Mouse (Mus musculus): ENCODE results near the gene Son. TPM values are rescaled to one million over a fixed set of nuclear protein-coding genes. Genes with fewer than 3 reads are reported as not detected.

Gene Son
- polyA plus RNA-seq, 1 experiment = 67.5 TPM

DNA sequence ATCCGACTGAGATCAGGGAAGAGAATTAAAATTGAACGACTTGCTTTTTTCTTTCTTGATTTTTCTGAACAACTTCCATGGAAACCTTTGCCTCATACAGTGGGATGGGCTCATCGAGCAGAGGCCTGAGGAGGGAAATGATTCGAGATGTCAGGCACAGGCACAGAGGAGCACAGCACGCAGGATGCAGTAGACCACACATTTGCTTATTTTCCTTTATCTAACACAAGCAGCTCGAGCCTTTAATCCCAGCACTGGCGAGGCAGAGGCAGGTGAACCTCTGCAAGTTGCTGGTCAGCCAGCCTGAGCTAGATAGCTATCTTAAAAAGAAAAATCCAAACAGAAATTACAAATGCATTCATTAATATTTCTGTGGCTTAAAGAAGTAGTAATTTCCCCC is 42.5 kb downstream of the Son start:
- peaks cover 5% of the 10 kb centered on the region; the same call in 1 of the 2 replicates for H3K4me1 ChIP-seq (ENCODE audit: control insufficient read depth, insufficient read depth, insufficient read length, low read length)
- H3K27ac ChIP-seq (ENCODE audit: insufficient read depth, low read depth, low read length) = no peak overlapping the region
- H3K4me3 ChIP-seq (ENCODE audit: low read depth, low read length) = no peak overlapping the region
- no peak for TF ChIP-seq POLR2A (IDR thresholded peaks at IDR 0.05; ENCODE audit: low read depth, low read length)
- no peak for TF ChIP-seq CTCF (IDR thresholded peaks at IDR 0.05; ENCODE audit: extremely low read depth, insufficient read length, insufficient replicate concordance, low read depth, low read length)
- no peaks in the 10 kb centered on the region for H3K27me3 ChIP-seq (ENCODE audit: control insufficient read depth, insufficient read depth, low read length)
- H3K36me3 ChIP-seq (ENCODE audit: control insufficient read depth, insufficient read depth, low read length) = peaks cover 5% of the 10 kb centered on the region
- WGBS = 52% methylated on average over 7 of the region's 7 CpGs

DNA sequence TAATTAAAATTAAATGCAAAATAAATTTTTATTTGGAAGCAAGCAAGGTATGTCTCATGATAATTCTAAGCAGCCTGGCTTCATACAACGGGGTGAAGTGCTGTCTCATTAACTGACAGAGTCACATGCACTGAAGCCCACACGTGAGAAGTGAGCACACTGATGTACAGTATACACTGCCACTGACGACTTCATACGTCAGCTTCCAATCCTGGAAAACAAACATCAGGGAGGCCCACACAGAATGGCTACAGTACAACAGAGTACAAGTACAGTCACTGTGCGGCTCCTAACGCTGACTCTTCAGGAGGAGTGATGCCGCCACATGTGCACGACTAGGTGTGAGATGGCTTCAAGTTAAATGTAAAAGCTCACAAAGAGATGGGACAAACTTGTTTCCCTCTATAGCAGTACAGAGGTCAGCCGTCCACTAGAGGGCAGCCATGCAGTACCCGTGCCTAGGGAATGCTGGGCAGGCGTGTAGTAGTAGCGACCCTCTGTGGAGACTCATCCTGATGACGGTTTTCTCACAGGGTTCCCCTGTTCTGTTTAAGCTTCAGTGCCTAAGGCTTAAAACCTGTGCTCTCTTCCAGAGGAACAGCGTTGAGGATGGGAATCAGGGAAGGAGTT is 47.3 kb downstream of the Son start:
- WGBS = 40% methylated on average over 14 of the region's 14 CpGs
- Histone ChIP-seq H3K27me3 (ENCODE audit: control insufficient read depth, insufficient read depth, low read length) (no peaks in the 10 kb centered on the region), H3K4me1 (ENCODE audit: control insufficient read depth, insufficient read depth, insufficient read length, low read length) (no peaks in the 10 kb centered on the region), H3K27ac (ENCODE audit: insufficient read depth, low read depth, low read length) (no peak overlapping the region), H3K36me3 (ENCODE audit: control insufficient read depth, insufficient read depth, low read length) (peaks cover 22% of the 10 kb centered on the region), H3K4me3 (ENCODE audit: low read depth, low read length) (no peak overlapping the region)
- TF ChIP-seq CTCF (IDR thresholded peaks at IDR 0.05; ENCODE audit: extremely low read depth, insufficient read length, insufficient replicate concordance, low read depth, low read length) (peak; percentile 92; the same call in 1 of the 2 replicates), POLR2A (IDR thresholded peaks at IDR 0.05; ENCODE audit: low read depth, low read length) (no peak)

DNA sequence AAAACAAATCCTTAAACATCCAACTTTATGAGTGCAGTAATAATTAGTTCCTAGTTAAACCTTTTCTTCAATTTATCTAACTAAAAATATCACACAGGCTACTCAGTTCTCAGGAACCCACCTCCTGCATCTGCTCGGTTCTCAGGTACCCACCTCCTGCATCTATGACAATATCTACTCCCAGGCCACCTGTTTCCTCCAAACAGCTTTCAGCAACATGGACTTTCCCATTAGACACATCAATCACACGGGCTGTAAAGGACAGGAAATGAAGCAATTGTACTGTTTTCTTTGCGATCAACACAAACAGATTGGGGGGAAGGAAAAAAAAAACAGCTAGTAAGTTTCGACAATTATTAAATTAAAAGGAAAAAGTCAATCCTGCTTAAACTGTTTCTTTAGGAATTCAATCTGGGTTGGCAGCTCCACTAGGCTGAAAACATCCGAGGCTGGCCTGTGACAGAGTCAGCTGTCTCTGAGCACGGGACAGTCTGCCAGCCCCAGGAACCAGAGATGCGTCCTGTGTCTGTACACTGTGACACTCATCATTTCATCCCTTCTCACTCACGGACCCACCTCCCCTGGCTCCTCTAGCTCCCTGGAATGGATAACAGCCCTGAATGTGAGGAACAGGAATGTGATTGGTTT is 47.9 kb downstream of the Son start:
- Histone ChIP-seq H3K4me3 (ENCODE audit: low read depth, low read length) (no peak overlapping the region), H3K27me3 (ENCODE audit: control insufficient read depth, insufficient read depth, low read length) (no peaks in the 10 kb centered on the region), H3K4me1 (ENCODE audit: control insufficient read depth, insufficient read depth, insufficient read length, low read length) (no peaks in the 10 kb centered on the region), H3K36me3 (ENCODE audit: control insufficient read depth, insufficient read depth, low read length) (peaks cover 23% of the 10 kb centered on the region), H3K27ac (ENCODE audit: insufficient read depth, low read depth, low read length) (no peak overlapping the region)
- TF ChIP-seq CTCF (IDR thresholded peaks at IDR 0.05; ENCODE audit: extremely low read depth, insufficient read length, insufficient replicate concordance, low read depth, low read length) (no peak), POLR2A (IDR thresholded peaks at IDR 0.05; ENCODE audit: low read depth, low read length) (no peak)
- 63% methylated on average over 8 of the region's 8 CpGs for WGBS

- Histone ChIP-seq H3K36me3 (ENCODE audit: control insufficient read depth, insufficient read depth, low read length) (peaks cover 21% of the 10 kb centered on the region), H3K4me1 (ENCODE audit: control insufficient read depth, insufficient read depth, insufficient read length, low read length) (peaks cover 13% of the 10 kb centered on the region; the same call in 1 of the 2 replicates), H3K27ac (ENCODE audit: insufficient read depth, low read depth, low read length) (no peak overlapping the region), H3K4me3 (ENCODE audit: low read depth, low read length) (no peak overlapping the region), H3K27me3 (ENCODE audit: control insufficient read depth, insufficient read depth, low read length) (no peaks in the 10 kb centered on the region)
- WGBS = 90% methylated on average over 1 of the region's 1 CpGs
- TF ChIP-seq CTCF (IDR thresholded peaks at IDR 0.05; ENCODE audit: extremely low read depth, insufficient read length, insufficient replicate concordance, low read depth, low read length) (no peak), POLR2A (IDR thresholded peaks at IDR 0.05; ENCODE audit: low read depth, low read length) (no peak)
Observed at GRCm38 (mm10) chr16:91698995-91699394, 51.7 kb downstream of the Son start.

GRCm38 (mm10) chr16:91701908-91702307 is 54.6 kb downstream of the Son start:
- Histone ChIP-seq H3K4me3 (ENCODE audit: low read depth, low read length) (peak overlapping the region; percentile 2; the same call in 1 of the 2 replicates), H3K27me3 (ENCODE audit: control insufficient read depth, insufficient read depth, low read length) (no peaks in the 10 kb centered on the region), H3K27ac (ENCODE audit: insufficient read depth, low read depth, low read length) (peak overlapping the region; percentile 87), H3K36me3 (ENCODE audit: control insufficient read depth, insufficient read depth, low read length) (peaks cover 31% of the 10 kb centered on the region), H3K4me1 (ENCODE audit: control insufficient read depth, insufficient read depth, insufficient read length, low read length) (peaks cover 13% of the 10 kb centered on the region; the same call in 1 of the 2 replicates)
- TF ChIP-seq POLR2A (IDR thresholded peaks at IDR 0.05; ENCODE audit: low read depth, low read length) = no peak
- no peak for TF ChIP-seq CTCF (IDR thresholded peaks at IDR 0.05; ENCODE audit: extremely low read depth, insufficient read length, insufficient replicate concordance, low read depth, low read length)
- 21% methylated on average over 13 of the region's 13 CpGs for WGBS

DNA sequence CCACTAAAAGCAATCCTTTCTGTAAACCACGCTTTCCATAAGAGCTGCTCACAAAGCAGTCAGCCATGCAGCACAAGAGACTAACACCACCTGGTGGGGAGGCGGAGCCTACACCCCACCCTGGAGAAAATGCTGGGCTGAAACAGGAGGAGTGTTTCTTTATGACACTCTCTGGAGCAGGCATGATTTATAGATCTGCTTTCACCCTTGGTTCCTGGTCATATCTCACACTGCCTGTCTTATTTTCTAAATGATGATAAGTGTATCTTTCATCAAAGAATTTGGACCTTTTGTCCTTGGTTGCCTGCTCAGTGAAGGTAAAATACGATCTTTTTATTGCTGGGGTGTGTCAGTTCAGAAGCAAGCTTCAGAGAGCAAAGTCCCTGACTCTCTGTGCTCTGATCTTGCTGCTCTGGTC is 55.5 kb downstream of the Son start:
- Histone ChIP-seq H3K36me3 (ENCODE audit: control insufficient read depth, insufficient read depth, low read length) (peaks cover 25% of the 10 kb centered on the region), H3K4me3 (ENCODE audit: low read depth, low read length) (no peak overlapping the region), H3K27ac (ENCODE audit: insufficient read depth, low read depth, low read length) (peak overlapping the region; percentile 87), H3K4me1 (ENCODE audit: control insufficient read depth, insufficient read depth, insufficient read length, low read length) (peaks cover 13% of the 10 kb centered on the region; the same call in 1 of the 2 replicates), H3K27me3 (ENCODE audit: control insufficient read depth, insufficient read depth, low read length) (no peaks in the 10 kb centered on the region)
- TF ChIP-seq CTCF (IDR thresholded peaks at IDR 0.05; ENCODE audit: extremely low read depth, insufficient read length, insufficient replicate concordance, low read depth, low read length) (no peak), POLR2A (IDR thresholded peaks at IDR 0.05; ENCODE audit: low read depth, low read length) (no peak)
- 31% methylated on average over 3 of the region's 3 CpGs for WGBS

GRCm38 (mm10) chr16:91704603-91705340 is 57.5 kb downstream of the Son start:
- H3K36me3 ChIP-seq (ENCODE audit: control insufficient read depth, insufficient read depth, low read length) = peaks cover 18% of the 10 kb centered on the region
- no peaks in the 10 kb centered on the region for H3K27me3 ChIP-seq (ENCODE audit: control insufficient read depth, insufficient read depth, low read length)
- no peak overlapping the region for H3K27ac ChIP-seq (ENCODE audit: insufficient read depth, low read depth, low read length)
- 91% methylated on average over 14 of the region's 14 CpGs for WGBS
- no peak overlapping the region for H3K4me3 ChIP-seq (ENCODE audit: low read depth, low read length)
- peaks cover 13% of the 10 kb centered on the region; the same call in 1 of the 2 replicates for H3K4me1 ChIP-seq (ENCODE audit: control insufficient read depth, insufficient read depth, insufficient read length, low read length)
- TF ChIP-seq POLR2A (IDR thresholded peaks at IDR 0.05; ENCODE audit: low read depth, low read length) (no peak), CTCF (IDR thresholded peaks at IDR 0.05; ENCODE audit: extremely low read depth, insufficient read length, insufficient replicate concordance, low read depth, low read length) (no peak)
